Mouse (Mus musculus): ENCODE results near the gene Atp2c2.

Atp2c2 gene

DNA sequence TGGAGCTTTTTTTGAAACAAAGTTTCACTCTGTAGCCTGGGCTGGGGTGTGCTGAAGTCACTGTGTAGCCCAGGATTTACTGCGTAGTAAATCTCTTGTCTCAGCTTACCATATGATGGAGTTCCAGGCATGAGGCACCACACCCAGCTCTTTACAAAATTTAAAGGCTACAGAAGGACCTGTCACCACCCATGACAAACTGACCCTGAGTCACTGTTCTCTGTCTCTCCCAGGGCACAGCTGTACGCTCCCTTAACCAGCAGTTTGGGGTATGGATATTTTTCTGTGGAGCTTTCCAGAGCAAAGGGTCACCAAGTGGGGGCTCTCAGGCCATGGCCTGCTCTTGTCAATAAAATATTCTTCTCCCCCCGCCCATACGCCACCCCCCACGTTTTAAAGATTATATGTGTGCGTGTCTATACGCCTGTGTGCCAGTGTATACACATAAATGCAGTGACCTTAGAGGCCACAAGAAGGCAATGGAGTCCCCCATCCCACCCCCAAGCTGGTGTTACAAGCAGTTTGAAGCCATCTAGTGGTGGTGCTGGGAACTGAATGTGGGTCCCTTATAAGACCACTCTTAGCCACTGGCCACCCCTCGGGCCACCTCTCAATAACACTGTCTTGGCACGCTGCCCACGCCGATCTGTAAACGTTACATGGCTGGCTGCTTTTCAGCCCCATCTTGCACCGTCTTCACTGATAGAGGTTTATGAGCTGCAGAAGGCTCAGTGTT, 43.6 kb downstream of the Atp2c2 start:
- ATAC-seq (ENCODE audit: low TSS enrichment), result no peak

DNA sequence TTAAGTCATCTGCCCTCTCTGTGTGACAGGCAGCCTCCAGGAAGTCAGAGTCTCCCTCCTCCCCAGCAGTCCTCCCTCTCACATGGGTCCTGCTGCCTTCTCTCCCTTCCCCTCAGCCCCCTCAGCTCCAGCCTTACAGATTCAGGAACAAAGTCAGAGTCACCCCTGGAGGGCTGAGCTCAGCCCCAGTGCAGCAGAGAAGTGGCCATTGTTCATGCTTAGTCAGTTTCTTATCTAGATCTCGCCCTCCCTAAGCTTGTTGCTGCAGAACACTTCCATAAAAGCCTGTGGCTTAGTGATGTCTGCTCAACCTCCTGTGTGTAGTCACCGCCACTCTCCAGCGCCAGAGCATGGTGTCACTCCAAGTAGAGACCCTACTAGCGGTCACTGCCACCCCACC, 44.8 kb downstream of the Atp2c2 start:
- no peak for ATAC-seq (ENCODE audit: low TSS enrichment)

- ATAC-seq (ENCODE audit: low TSS enrichment), result no peak
Measured at GRCm38 (mm10) chr8:119755238-119756146, 55.7 kb downstream of the Atp2c2 start.

- ATAC-seq (ENCODE audit: low TSS enrichment), result no peak
Measured at GRCm38 (mm10) chr8:119756147-119756461, 56.3 kb downstream of the Atp2c2 start.

GRCm38 (mm10) chr8:119756538-119756937, 56.7 kb downstream of the Atp2c2 start:
- ATAC-seq (ENCODE audit: low TSS enrichment), result no peak

GRCm38 (mm10) chr8:119761692-119762091, 61.9 kb downstream of the Atp2c2 start:
- no peak for ATAC-seq (ENCODE audit: low TSS enrichment)

GRCm38 (mm10) chr8:119762226-119763220, 62.7 kb downstream of the Atp2c2 start:
- ATAC-seq (ENCODE audit: low TSS enrichment), result no peak

GRCm38 (mm10) chr8:119765311-119765710, 65.5 kb downstream of the Atp2c2 start:
- no peak for ATAC-seq (ENCODE audit: low TSS enrichment)

DNA sequence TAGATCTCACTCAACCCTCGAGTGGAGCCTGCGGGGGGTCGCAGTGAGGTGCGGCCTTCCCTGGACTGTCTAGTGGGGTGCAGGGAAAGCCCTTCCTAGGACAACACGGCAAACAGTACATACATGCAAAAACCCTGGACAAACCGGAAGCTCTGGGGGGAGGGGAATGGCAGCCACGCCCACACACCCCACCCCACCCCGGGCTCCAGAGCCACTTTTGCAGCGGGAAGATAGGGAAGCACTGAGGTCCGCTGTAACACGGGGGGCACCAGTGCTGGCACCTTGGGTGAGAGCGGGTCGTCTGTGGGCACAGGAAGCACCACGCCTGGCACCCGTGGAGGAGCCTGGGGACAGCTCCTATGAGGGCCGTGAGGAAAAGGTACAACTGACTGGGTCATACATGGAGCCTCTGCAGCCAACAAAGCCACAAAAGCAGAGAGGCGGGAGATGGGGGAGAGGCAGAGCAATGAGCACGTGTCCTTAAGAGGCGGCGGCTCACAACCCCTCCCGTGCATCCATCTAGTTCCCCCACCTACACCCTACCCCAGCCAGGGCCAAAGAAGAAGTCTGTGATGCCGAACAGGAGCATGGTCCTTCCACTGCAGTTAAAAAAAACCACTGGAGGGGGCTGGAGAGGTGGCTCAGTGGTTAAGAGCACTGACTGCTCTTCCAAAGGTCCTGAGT, 66.1 kb downstream of the Atp2c2 start:
- ATAC-seq (ENCODE audit: low TSS enrichment), result no peak

- no peak for ATAC-seq (ENCODE audit: low TSS enrichment)
Measured at GRCm38 (mm10) chr8:119776668-119777245, 76.9 kb downstream of the Atp2c2 start.

GRCm38 (mm10) chr8:119777765-119778164, 78.0 kb downstream of the Atp2c2 start:
- peak; percentile 1; the same call in 1 of the 2 replicates for ATAC-seq (ENCODE audit: low TSS enrichment)

DNA sequence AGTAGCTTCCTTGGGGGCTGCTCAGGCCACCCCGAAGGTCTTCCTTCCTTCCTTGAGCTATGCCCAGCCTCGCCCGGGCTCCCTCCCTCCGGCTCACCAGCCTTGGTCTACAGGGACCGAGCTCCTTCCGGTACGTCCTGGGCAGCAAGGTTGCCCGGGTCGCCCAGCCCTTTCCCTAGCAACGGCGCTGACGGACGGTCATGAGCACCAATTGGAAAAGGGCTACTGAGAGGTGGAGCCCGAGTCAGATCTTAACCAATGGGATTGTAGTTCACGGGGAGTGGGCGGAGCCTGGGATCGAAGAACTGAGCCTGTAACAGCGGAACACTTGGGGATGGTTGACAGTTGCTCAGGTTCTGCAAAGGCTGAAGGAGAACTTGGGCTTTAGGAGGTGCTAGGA, 78.5 kb downstream of the Atp2c2 start, which contains the start of gene Tldc1:
Tldc1 (minus strand) TSS at position 154 of the 400 bp plus-strand sequence.
- peak; percentile 95 for ATAC-seq (ENCODE audit: low TSS enrichment)

DNA sequence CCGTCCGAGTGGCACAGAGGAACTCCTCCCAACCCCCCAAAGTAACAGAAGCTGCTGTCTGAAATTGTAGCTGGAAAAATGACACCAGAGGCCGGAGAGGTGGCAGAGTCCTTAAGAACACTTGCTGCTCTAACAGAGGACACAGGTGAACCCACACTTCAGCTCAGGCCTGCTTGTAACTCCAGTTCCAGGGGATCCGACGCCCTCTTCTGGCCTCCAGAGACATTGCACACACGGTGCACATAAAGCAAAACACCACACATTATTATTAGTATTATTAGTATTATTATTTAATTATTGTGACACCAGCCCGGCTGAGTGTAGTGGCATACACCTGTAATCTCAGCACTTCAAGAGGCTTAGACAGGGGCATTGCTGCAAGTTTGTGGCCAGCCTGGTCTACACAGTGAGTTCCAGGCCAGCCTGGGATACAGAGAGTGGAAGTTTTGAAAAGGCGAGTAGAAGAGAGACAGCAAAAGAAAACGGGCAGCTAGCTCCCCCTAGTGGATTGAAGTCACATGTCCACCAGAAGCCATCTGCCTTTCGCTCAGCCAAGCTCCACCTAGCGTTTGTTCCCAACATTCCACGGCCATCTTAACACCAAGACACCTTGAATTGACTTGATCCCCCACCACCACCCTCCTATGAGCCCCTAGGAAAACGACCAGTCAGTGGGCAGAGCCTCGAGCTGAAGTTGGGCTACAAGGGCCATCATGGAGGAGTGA, 79.4 kb downstream of the Atp2c2 start:
- ATAC-seq (ENCODE audit: low TSS enrichment), result peak; percentile 53

DNA sequence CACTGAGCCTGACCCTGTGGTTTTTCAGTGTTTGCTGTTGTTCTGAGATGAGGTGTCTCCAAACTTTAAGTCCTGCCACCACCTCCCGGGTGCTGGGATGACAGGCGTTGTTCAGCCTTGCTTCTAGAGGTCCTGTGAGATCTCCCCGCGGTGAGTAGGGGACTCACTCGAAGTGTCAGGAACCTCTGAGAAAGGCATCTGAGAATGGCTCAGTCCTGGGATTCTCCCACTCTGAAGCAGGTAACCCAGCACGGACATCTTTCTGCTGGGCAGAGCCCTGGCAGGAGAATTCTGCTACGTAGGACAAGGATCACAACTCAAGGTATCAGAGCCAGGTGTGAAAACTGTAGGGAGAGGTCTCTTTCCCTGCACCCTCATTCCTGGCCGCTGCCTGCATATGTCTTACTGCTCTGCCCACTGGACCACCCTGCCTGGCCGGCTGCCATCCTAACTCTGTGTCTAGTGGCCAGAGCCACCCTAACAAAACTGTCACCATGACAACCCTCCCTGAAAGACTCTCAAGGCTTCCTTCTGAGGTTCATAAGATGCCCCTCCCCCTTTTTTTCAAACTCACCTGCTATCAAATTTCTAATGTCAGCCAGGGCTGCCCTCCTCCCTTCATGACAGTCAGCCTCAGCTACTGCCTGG, 80.7 kb downstream of the Atp2c2 start:
- ATAC-seq (ENCODE audit: low TSS enrichment), result no peak

DNA sequence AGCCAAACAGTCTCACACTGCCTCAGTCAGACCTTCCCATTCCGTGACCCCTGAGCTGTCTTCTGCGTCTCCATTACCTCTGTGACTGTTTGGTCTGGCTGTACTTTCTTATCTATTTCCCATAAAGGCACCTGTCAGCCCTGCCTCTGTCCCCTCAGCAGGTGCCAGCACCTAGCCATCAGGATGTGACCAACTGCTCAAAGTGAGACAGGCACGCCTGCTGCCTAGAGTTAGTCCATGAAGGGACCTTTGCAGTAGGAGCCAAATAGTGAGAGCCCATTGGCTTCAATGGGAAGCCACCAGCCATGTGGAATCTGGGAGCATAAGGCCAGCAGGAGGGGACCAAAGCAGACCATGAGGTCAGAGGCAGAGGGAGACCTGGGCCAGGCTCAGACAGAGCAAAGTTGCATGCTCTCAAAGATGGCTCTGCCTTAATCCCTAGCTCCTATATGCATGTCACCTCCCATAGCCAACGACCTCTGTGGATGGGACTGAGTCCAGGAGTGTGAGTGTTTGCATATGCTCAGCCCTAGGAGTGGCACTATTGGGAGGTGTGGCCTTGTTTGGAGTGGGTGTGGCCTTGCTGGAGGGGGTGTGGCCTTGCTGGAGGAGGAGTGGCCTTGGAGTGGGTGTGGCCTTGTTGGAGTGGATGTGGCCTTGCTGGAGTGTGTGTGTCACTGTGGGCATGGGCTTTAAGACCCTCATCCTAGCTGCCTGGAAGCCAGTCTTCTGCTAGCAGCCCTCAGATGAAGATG, 81.5 kb downstream of the Atp2c2 start:
- no peak for ATAC-seq (ENCODE audit: low TSS enrichment)

DNA sequence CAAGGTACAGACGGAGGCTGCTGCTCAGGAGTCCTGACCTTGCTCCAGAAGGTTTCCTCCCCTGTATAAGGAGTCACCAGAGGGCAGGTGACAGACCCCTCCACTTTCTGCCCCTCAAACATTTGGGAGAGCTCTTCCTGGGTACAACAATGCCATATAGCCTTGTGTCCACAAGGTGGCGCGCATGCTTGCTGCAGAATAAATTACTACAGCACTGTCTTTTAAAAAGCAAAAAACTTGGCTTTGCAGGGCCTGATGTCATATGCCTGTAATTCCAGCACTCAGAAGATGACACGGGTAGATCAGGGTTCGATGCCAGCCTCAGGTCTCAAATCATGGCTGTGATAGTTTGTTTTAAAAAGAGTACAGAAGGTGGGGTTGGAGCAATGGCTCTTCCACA, 82.9 kb downstream of the Atp2c2 start:
- ATAC-seq (ENCODE audit: low TSS enrichment), result no peak

- no peak for ATAC-seq (ENCODE audit: low TSS enrichment)
Measured at GRCm38 (mm10) chr8:119783579-119783978, 83.8 kb downstream of the Atp2c2 start.

DNA sequence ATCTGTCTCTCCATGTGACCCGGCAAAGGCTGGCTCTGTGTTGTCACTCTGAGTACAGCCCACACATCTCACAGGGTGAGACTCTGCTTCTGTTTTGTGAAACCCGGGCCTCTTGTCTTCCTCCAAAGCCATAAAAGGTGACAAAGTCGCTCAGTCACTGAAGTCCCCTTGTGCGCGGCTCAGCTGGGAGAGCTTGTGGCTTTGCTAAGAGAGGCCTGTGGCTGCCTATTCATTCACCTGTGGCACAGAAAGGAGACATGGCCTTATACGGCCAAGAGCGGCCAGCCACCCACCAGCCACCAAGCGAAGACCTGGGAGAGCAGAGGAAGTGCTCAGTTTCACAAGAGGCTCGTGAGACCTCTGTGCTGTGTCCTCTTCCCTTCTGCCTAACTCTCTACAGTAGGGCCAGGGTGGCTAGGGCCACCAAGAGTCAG, 84.3 kb downstream of the Atp2c2 start:
- ATAC-seq (ENCODE audit: low TSS enrichment), result no peak

- no peak for ATAC-seq (ENCODE audit: low TSS enrichment)
Measured at GRCm38 (mm10) chr8:119784676-119785075, 84.9 kb downstream of the Atp2c2 start.

Measured in frontal cortex, adult (tissue).